Mouse (Mus musculus) intestine, postnatal 0 days (tissue): ENCODE data around the gene Jmjd6. TPM values are rescaled to one million over a fixed set of nuclear protein-coding genes. Genes with fewer than 3 reads are reported as not detected.

Experiments
- ATAC-seq: fragments of 200-750 bp; cut with Nextera tagmentation; 2 replicates; pipeline ENCODE4 v1.8.0; 2017; ENCODE audit warnings: mild to moderate bottlenecking, moderate TSS enrichment, moderate library complexity
- H3K27ac ChIP-seq: fragments of 300-500 bp; sonication (generic); 2 replicates; pipeline ENCODE4 v1.5.1; 2014; ENCODE audit warnings: mild to moderate bottlenecking, low read depth, low read length, moderate library complexity
- H3K27me3 ChIP-seq: fragments of 300-500 bp; sonication (generic); replicated peaks from 2 replicates; pipeline ENCODE4 v1.6.1; 2014; ENCODE audit warnings: low read length, mixed read lengths; ENCODE audit not compliant: control insufficient read depth, insufficient read depth
- H3K36me3 ChIP-seq: fragments of 300-500 bp; sonication (generic); 2 replicates; pipeline ENCODE4 v1.6.1; 2014; ENCODE audit warnings: mild to moderate bottlenecking, moderate library complexity; ENCODE audit not compliant: control insufficient read depth, insufficient read depth
- H3K4me1 ChIP-seq: fragments of 300-500 bp; sonication (generic); replicated peaks from 2 replicates; pipeline ENCODE4 v1.6.1; 2014; ENCODE audit warnings: antibody characterized with exemption, low read length, mixed read lengths; ENCODE audit not compliant: control insufficient read depth, insufficient read depth
- H3K4me2 ChIP-seq: fragments of 300-500 bp; sonication (generic); replicated peaks from 2 replicates; pipeline ENCODE4 v1.6.1; 2014; ENCODE audit warnings: low read depth, mild to moderate bottlenecking, moderate library complexity
- H3K4me3 ChIP-seq: fragments of 300-500 bp; sonication (generic); 2 replicates; pipeline ENCODE4 v1.5.1; 2014; ENCODE audit warnings: low read depth, low read length
- H3K9ac ChIP-seq: fragments of 300-500 bp; sonication (generic); 2 replicates; pipeline ENCODE4 v1.6.1; 2014; ENCODE audit warnings: mild to moderate bottlenecking, low read depth, low read length
- H3K9me3 ChIP-seq: fragments of 300-500 bp; sonication (generic); 2 replicates; pipeline ENCODE4 v1.6.1; 2016; ENCODE audit warnings: mixed run types; ENCODE audit not compliant: control insufficient read depth
- CTCF ChIP-seq: sonication (generic); IDR thresholded peaks from 2 replicates; pipeline ENCODE4 v1.5.1; 2016; ENCODE audit warnings: low read depth, mild to moderate bottlenecking, control low read depth, antibody characterized with exemption, moderate library complexity
- WGBS: fragments of 180-500 bp; shearing (Covaris S2); extraction: QIAGEN DNeasy Blood & Tissue Kit; methylation state at CpG from one replicate; pipeline ENCODE4 v1.1.7; 2014; 5-methylcytosine and 5-hydroxymethylcytosine counted together
- polyA plus RNA-seq: library from polyadenylated mRNA; unstranded; fragments of >200 nt; fragmentation: Nextera tagmentation; extraction: Ambion mirVana; gene quantifications from 2 replicates; pipeline ENCODE4 v1.2.1, GENCODE M21; 2015

The Jmjd6 gene
- polyA plus RNA-seq, 1 experiment from 2014 or later = 44.4 TPM

- no peak overlapping the region for H3K4me2 ChIP-seq
- ATAC-seq = no peak
- no peak overlapping the region for H3K4me3 ChIP-seq
- H3K9me3 ChIP-seq = no peaks in the 10 kb centered on the region
- H3K9ac ChIP-seq = no peak overlapping the region
- TF ChIP-seq CTCF = no peak
- WGBS = 72% methylated on average over 7 of the region's 7 CpGs
- no peak overlapping the region for H3K27ac ChIP-seq
- no peaks in the 10 kb centered on the region for H3K36me3 ChIP-seq
- H3K4me1 ChIP-seq = no peaks in the 10 kb centered on the region
- H3K27me3 ChIP-seq = no peaks in the 10 kb centered on the region
These were observed 37.6 kb upstream of the Jmjd6 start for GRCm38 (mm10) chr11:116880839-116881238.

GRCm38 (mm10) chr11:116878454-116878853, 35.2 kb upstream of the Jmjd6 start:
- ATAC-seq = no peak
- WGBS = 72% methylated on average over 8 of the region's 8 CpGs
- Histone ChIP-seq H3K4me3 (no peak overlapping the region), H3K9me3 (no peaks in the 10 kb centered on the region), H3K9ac (no peak overlapping the region), H3K4me2 (no peak overlapping the region), H3K27ac (no peak overlapping the region), H3K4me1 (no peaks in the 10 kb centered on the region), H3K36me3 (peaks cover 17% of the 10 kb centered on the region), H3K27me3 (no peaks in the 10 kb centered on the region)
- TF ChIP-seq CTCF = no peak

- WGBS = 90% methylated on average over 20 of the region's 20 CpGs
These were observed 30.7 kb upstream of the Jmjd6 start for GRCm38 (mm10) chr11:116873987-116874386.

GRCm38 (mm10) chr11:116871538-116871937, 28.3 kb upstream of the Jmjd6 start:
- Histone ChIP-seq H3K4me3 (no peak overlapping the region), H3K4me1 (no peaks in the 10 kb centered on the region), H3K9me3 (no peaks in the 10 kb centered on the region), H3K9ac (no peak overlapping the region), H3K36me3 (peaks cover 54% of the 10 kb centered on the region), H3K27ac (no peak overlapping the region), H3K4me2 (no peak overlapping the region), H3K27me3 (no peaks in the 10 kb centered on the region)
- TF ChIP-seq CTCF = no peak
- 91% methylated on average over 9 of the region's 9 CpGs for WGBS
- ATAC-seq = no peak

More at GRCm38 (mm10) chr11:116873987-116874386, 30.7 kb upstream of the Jmjd6 start:
- no peak for TF ChIP-seq CTCF
- Histone ChIP-seq H3K4me3 (no peak overlapping the region), H3K4me2 (no peak overlapping the region), H3K9ac (no peak overlapping the region), H3K27me3 (no peaks in the 10 kb centered on the region), H3K4me1 (no peaks in the 10 kb centered on the region), H3K27ac (no peak overlapping the region), H3K9me3 (no peaks in the 10 kb centered on the region), H3K36me3 (peaks cover 49% of the 10 kb centered on the region)
- ATAC-seq = no peak

DNA sequence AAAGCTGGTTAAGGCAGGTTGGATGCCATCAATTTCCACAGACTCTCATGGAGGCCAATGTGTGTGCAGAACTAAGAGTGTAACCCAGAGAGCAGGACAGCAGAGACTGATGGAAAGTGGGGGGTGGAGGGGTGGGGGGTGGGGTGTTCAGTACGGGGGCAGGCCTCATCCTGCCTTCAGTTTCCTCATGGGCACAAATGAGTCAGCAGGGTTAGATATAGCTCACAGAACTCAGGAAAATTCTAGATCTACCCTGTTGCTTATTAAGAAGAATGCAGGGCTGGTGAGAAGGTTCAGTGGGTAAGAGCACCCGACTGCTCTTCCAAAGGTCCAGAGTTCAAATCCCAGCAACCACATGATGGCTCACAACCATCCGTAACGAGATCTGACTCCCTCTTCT, 26.4 kb upstream of the Jmjd6 start:
- H3K36me3 ChIP-seq = peaks cover 61% of the 10 kb centered on the region
- ATAC-seq = no peak
- WGBS = 71% methylated on average over 4 of the region's 4 CpGs
- H3K9me3 ChIP-seq = no peaks in the 10 kb centered on the region
- no peak overlapping the region for H3K9ac ChIP-seq
- no peak for TF ChIP-seq CTCF
- no peaks in the 10 kb centered on the region for H3K27me3 ChIP-seq
- H3K4me1 ChIP-seq = no peaks in the 10 kb centered on the region
- no peak overlapping the region for H3K4me3 ChIP-seq
- no peak overlapping the region for H3K4me2 ChIP-seq
- no peak overlapping the region; the same call in 1 of the 2 replicates for H3K27ac ChIP-seq

GRCm38 (mm10) chr11:116869223-116869622, 26.0 kb upstream of the Jmjd6 start:
- Histone ChIP-seq H3K4me1 (no peaks in the 10 kb centered on the region), H3K36me3 (peaks cover 61% of the 10 kb centered on the region), H3K4me2 (no peak overlapping the region), H3K27me3 (no peaks in the 10 kb centered on the region), H3K4me3 (no peak overlapping the region), H3K27ac (no peak overlapping the region; the same call in 1 of the 2 replicates), H3K9me3 (no peaks in the 10 kb centered on the region), H3K9ac (no peak overlapping the region)
- no peak for ATAC-seq
- no peak for TF ChIP-seq CTCF
- WGBS = 76% methylated on average over 8 of the region's 8 CpGs

DNA sequence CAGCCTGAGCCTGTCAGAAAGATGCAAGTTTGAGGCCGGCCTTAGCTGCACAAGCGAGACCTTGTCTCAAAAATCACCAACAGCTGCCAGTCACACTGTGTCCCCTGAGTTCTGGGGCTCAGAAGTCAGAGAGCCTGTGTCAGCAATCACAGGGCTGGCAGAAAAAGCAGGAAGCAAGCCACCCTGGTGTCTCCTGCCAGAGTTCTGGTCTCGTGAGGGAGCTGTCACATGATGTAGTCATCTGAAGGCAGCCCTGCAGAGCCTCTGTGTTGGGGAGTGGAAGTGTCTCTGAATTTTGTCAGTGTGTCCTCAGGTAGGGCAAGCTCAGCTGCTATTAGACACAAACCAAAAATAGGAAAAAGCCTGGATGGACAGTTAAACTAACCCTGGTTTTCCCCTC, 24.9 kb upstream of the Jmjd6 start:
- WGBS = 69% methylated on average over 3 of the region's 3 CpGs
- no peak overlapping the region for H3K4me2 ChIP-seq
- H3K9ac ChIP-seq = no peak overlapping the region
- H3K9me3 ChIP-seq = no peaks in the 10 kb centered on the region
- ATAC-seq = 0 out of 2 replicates have a peak, but pooled peaks have one; percentile 28
- H3K4me1 ChIP-seq = no peaks in the 10 kb centered on the region
- H3K4me3 ChIP-seq = no peak overlapping the region
- no peaks in the 10 kb centered on the region for H3K27me3 ChIP-seq
- no peak overlapping the region for H3K27ac ChIP-seq
- H3K36me3 ChIP-seq = peaks cover 61% of the 10 kb centered on the region
- TF ChIP-seq CTCF = no peak
